Mouse (Mus musculus): Measurements from ENCODE around the gene Gla. TPM values are rescaled to one million over a fixed set of nuclear protein-coding genes. Genes with fewer than 3 reads are reported as not detected.
A peak's percentile ranks its signal among the peaks of the same experiment; 100 is the strongest.

Gla gene
- total and polyA plus RNA-seq, 3 experiments: 0.34 to 16.0 (median 10.7) TPM

DNA sequence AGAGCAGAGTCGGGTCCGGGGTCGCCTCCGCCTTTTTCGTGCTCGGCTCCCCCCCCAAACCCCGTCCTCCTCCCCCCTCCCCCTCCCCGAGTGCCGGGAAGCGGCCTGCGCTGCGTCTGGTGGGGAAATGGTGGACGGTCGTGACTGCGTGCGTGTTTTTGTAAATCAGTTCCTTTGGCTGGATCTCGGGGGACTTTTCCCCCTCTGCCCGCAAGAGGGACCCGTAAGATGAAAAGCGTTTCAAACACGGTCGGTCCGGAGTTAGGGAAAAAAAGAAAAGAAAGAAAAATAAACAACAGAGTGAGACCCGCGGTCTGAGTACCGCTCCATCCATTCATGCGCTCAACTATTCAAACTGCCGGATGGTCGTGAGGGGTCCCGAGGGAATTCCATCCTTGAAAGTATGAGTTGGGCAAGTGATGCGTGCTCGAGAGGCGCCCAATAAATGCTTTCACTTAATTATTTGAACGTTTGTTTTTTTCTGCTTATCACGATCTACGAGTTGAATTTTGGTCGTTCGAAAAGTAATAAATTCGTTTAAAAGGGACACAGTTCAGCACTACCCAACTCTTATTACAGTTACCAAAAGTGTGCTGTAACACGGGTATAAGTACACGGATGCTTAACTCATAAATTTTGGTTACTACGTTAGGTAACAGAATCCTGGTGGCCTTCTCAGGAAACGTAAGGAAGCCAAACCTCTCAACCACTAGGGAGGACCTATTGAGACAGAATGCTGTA is 625 bp upstream of the Gla start:
- TF ChIP-seq CTCF (IDR thresholded peaks at IDR 0.05; ENCODE audit: low read depth, low read length): no peak
- TF ChIP-seq GATA2 (IDR thresholded peaks at IDR 0.05; ENCODE audit: borderline replicate concordance, low read depth, low read length): no peak
- TF ChIP-seq POLR2AphosphoS5 (IDR thresholded peaks at IDR 0.05; ENCODE audit: insufficient replicate concordance, low read depth, low read length): no peak
- no peak for TF ChIP-seq GATA1 (IDR thresholded peaks at IDR 0.05; ENCODE audit: borderline replicate concordance, low read length)
- no peak for TF ChIP-seq TAL1 (conservative IDR thresholded peaks at IDR 0.05; ENCODE audit: low read depth, low read length)
- DNase-seq (ENCODE audit: low spot score): peak; percentile 39

DNA sequence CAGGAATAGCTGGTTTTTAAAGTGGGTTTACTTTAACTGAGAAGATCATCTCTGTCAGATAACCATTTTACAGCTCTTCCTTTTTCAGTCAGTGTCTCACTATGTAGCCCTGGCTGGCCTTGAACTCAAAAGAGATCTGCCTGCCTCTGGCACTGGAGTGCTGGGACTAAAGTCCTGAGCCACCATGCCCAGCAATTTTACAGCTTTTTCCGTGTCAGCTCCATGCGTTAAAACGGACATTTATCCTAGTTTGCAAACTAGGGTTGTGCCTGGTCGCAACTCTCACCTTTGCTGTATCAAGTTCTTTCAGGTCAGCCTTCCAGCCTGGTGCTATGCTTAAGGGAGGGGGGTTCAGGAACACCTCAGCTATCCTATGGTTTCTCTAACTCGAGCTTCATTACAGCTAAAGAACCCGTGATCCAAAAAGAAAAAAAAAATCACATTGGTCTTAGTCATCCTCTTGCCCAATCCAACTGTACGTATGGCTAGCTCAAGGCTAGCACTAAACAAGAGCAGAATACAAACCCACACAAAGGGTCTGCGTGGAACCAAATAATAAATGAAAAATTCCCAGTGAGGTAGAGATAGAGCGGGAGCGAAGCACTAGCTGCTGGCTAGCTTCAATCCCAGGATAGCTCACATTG is 881 bp downstream of the Gla start:
- no peak for DNase-seq (ENCODE audit: low spot score)
- no peak for TF ChIP-seq CTCF (IDR thresholded peaks at IDR 0.05; ENCODE audit: low read depth, low read length)
- no peak for TF ChIP-seq TAL1 (conservative IDR thresholded peaks at IDR 0.05; ENCODE audit: low read depth, low read length)
- TF ChIP-seq GATA2 (IDR thresholded peaks at IDR 0.05; ENCODE audit: borderline replicate concordance, low read depth, low read length): no peak
- no peak for TF ChIP-seq GATA1 (IDR thresholded peaks at IDR 0.05; ENCODE audit: borderline replicate concordance, low read length)

More for the DNA sequence above, 625 bp upstream of the Gla start:
- H3K36me3 ChIP-seq (replicated peaks): peaks cover 11% of the 10 kb centered on the region
- no peaks in the 10 kb centered on the region for H3K27me3 ChIP-seq (ENCODE audit: insufficient read depth, low read length)
- H3K9me3 ChIP-seq (replicated peaks): no peaks in the 10 kb centered on the region
- ATAC-seq (ENCODE audit: extremely low read depth, insufficient number of reproducible peaks, low FRiP score, poor library complexity, severe bottlenecking): peak; percentile 5; the same call in 1 of the 2 replicates
- H3K4me1 ChIP-seq (ENCODE audit: insufficient read depth, low read depth, low read length): peaks cover 10% of the 10 kb centered on the region
- H3K4me3 ChIP-seq (ENCODE audit: low read depth, low read length): peak overlapping the region; percentile 70

DNA sequence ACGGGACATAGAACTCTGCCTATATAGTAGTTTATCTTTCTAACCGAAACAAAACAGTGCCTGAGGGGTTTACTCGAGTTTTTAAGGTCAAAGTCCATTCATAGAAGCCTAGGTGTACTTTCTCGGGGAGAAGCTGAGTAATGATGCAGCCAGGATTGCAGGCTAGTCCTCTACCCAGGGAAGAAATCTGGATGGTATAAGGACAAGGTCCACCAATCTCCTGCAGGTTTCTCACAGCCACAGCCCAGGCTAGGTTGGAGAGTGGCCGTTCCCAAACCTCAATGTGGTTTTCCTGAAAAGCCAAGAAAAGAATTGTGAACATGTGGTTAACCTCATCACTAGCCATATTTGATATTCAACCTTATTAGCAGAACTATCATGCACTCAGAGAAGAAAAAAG is 11.1 kb downstream of the Gla start:
- no peaks in the 10 kb centered on the region for H3K27me3 ChIP-seq (ENCODE audit: insufficient read depth, low read length)
- TF ChIP-seq GATA2 (IDR thresholded peaks at IDR 0.05; ENCODE audit: borderline replicate concordance, low read depth, low read length) (no peak), POLR2AphosphoS5 (IDR thresholded peaks at IDR 0.05; ENCODE audit: insufficient replicate concordance, low read depth, low read length) (no peak; the same call in 1 of the 2 replicates), GATA1 (IDR thresholded peaks at IDR 0.05; ENCODE audit: borderline replicate concordance, low read length) (no peak), CTCF (IDR thresholded peaks at IDR 0.05; ENCODE audit: low read depth, low read length) (no peak), TAL1 (conservative IDR thresholded peaks at IDR 0.05; ENCODE audit: low read depth, low read length) (no peak)
- H3K36me3 ChIP-seq (replicated peaks): peaks cover 35% of the 10 kb centered on the region
- no peaks in the 10 kb centered on the region for H3K9me3 ChIP-seq (replicated peaks)
- DNase-seq (ENCODE audit: low spot score) (no peak), ATAC-seq (ENCODE audit: extremely low read depth, insufficient number of reproducible peaks, low FRiP score, poor library complexity, severe bottlenecking) (no peak)
- H3K4me3 ChIP-seq (ENCODE audit: low read depth, low read length): no peak overlapping the region
- peaks cover 9% of the 10 kb centered on the region; the same call in 1 of the 2 replicates for H3K4me1 ChIP-seq (ENCODE audit: insufficient read depth, low read depth, low read length)

More for the DNA sequence above, 881 bp downstream of the Gla start:
- H3K4me1 ChIP-seq (ENCODE audit: insufficient read depth, low read depth, low read length): peaks cover 10% of the 10 kb centered on the region
- peak overlapping the region; percentile 70 for H3K4me3 ChIP-seq (ENCODE audit: low read depth, low read length)
- H3K27me3 ChIP-seq (ENCODE audit: insufficient read depth, low read length): no peaks in the 10 kb centered on the region
- no peaks in the 10 kb centered on the region for H3K9me3 ChIP-seq (replicated peaks)
- no peak for ATAC-seq (ENCODE audit: extremely low read depth, insufficient number of reproducible peaks, low FRiP score, poor library complexity, severe bottlenecking)
- H3K36me3 ChIP-seq (replicated peaks): peaks cover 17% of the 10 kb centered on the region

DNA sequence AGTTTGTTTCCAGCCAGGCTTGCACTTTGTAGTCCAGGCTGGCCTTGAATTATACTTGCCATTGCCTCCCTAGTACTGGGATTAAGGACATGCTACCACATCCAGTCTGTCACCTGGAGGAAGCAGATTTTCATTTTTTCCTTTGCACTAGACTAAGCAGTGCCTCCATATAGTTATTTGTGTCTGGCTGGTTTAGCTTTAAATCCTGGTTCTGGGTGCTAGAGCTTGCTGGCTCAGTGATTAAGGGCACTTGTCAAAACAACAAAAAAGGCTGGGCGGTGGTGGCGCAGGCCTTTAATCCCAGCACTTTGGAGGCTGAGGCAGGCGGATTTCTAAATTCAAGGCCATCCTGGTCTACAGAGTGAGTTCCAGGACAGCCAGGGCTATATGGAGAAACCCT is 11.9 kb downstream of the Gla start:
- no peak for DNase-seq (ENCODE audit: low spot score)
- TF ChIP-seq GATA2 (IDR thresholded peaks at IDR 0.05; ENCODE audit: borderline replicate concordance, low read depth, low read length) (no peak), GATA1 (IDR thresholded peaks at IDR 0.05; ENCODE audit: borderline replicate concordance, low read length) (no peak), TAL1 (conservative IDR thresholded peaks at IDR 0.05; ENCODE audit: low read depth, low read length) (no peak), POLR2AphosphoS5 (IDR thresholded peaks at IDR 0.05; ENCODE audit: insufficient replicate concordance, low read depth, low read length) (no peak), CTCF (IDR thresholded peaks at IDR 0.05; ENCODE audit: low read depth, low read length) (no peak)
- Histone ChIP-seq H3K36me3 (replicated peaks) (peaks cover 35% of the 10 kb centered on the region), H3K27me3 (ENCODE audit: insufficient read depth, low read length) (no peaks in the 10 kb centered on the region), H3K4me3 (ENCODE audit: low read depth, low read length) (no peak overlapping the region), H3K9me3 (replicated peaks) (no peaks in the 10 kb centered on the region), H3K4me1 (ENCODE audit: insufficient read depth, low read depth, low read length) (peaks cover 17% of the 10 kb centered on the region)
- no peak for ATAC-seq (ENCODE audit: extremely low read depth, insufficient number of reproducible peaks, low FRiP score, poor library complexity, severe bottlenecking)

- H3K4me3 ChIP-seq (ENCODE audit: low read depth, low read length): peak overlapping the region; percentile 16; the same call in 1 of the 2 replicates
- no peaks in the 10 kb centered on the region for H3K9me3 ChIP-seq (replicated peaks)
- TF ChIP-seq CTCF (IDR thresholded peaks at IDR 0.05; ENCODE audit: low read depth, low read length) (no peak), POLR2AphosphoS5 (IDR thresholded peaks at IDR 0.05; ENCODE audit: insufficient replicate concordance, low read depth, low read length) (no peak), GATA2 (IDR thresholded peaks at IDR 0.05; ENCODE audit: borderline replicate concordance, low read depth, low read length) (no peak), GATA1 (IDR thresholded peaks at IDR 0.05; ENCODE audit: borderline replicate concordance, low read length) (no peak), TAL1 (conservative IDR thresholded peaks at IDR 0.05; ENCODE audit: low read depth, low read length) (no peak)
- peaks cover 32% of the 10 kb centered on the region for H3K36me3 ChIP-seq (replicated peaks)
- ATAC-seq (ENCODE audit: extremely low read depth, insufficient number of reproducible peaks, low FRiP score, poor library complexity, severe bottlenecking): no peak
- peaks cover 24% of the 10 kb centered on the region for H3K4me1 ChIP-seq (ENCODE audit: insufficient read depth, low read depth, low read length)
- no peaks in the 10 kb centered on the region for H3K27me3 ChIP-seq (ENCODE audit: insufficient read depth, low read length)
- no peak for DNase-seq (ENCODE audit: low spot score)
These were observed 12.7 kb downstream of the Gla start for GRCm38 (mm10) chrX:134588261-134588660.

GRCm38 (mm10) chrX:134586447-134586846 is 14.5 kb downstream of the Gla start:
- ATAC-seq (ENCODE audit: extremely low read depth, insufficient number of reproducible peaks, low FRiP score, poor library complexity, severe bottlenecking): no peak
- TF ChIP-seq GATA1 (IDR thresholded peaks at IDR 0.05; ENCODE audit: borderline replicate concordance, low read length) (no peak), POLR2AphosphoS5 (IDR thresholded peaks at IDR 0.05; ENCODE audit: insufficient replicate concordance, low read depth, low read length) (no peak), TAL1 (conservative IDR thresholded peaks at IDR 0.05; ENCODE audit: low read depth, low read length) (no peak), CTCF (IDR thresholded peaks at IDR 0.05; ENCODE audit: low read depth, low read length) (no peak), GATA2 (IDR thresholded peaks at IDR 0.05; ENCODE audit: borderline replicate concordance, low read depth, low read length) (no peak)
- peaks cover 25% of the 10 kb centered on the region for H3K36me3 ChIP-seq (replicated peaks)
- peak overlapping the region; percentile 77 for H3K4me3 ChIP-seq (ENCODE audit: low read depth, low read length)
- no peaks in the 10 kb centered on the region for H3K27me3 ChIP-seq (ENCODE audit: insufficient read depth, low read length)
- no peaks in the 10 kb centered on the region for H3K9me3 ChIP-seq (replicated peaks)
- peaks cover 34% of the 10 kb centered on the region for H3K4me1 ChIP-seq (ENCODE audit: insufficient read depth, low read depth, low read length)
- DNase-seq (ENCODE audit: low spot score): no peak

Data from G1E (cell line).